Mouse (Mus musculus) forebrain, embryonic 14.5 days (tissue): ENCODE results near the gene Arhgap6. TPM values are rescaled to one million over a fixed set of nuclear protein-coding genes. Genes with fewer than 3 reads are reported as not detected.

Experiments used
- ATAC-seq: fragments of 200-750 bp; cut with Nextera tagmentation; 2 replicates; pipeline ENCODE4 v1.8.0; 2017; ENCODE audit warnings: mild to moderate bottlenecking, moderate library complexity
- DNase-seq: peaks from one replicate; pipeline ENCODE4 v3.0.0-alpha.2; 2015; ENCODE audit warnings: low spot score
- H3K27ac ChIP-seq: fragments of 300-500 bp; sonication (generic); 2 replicates; pipeline ENCODE4 v1.5.1; 2014; ENCODE audit warnings: low read depth, mild to moderate bottlenecking, control low read depth, low read length, moderate library complexity
- H3K27me3 ChIP-seq: fragments of 300-500 bp; sonication (generic); replicated peaks from 2 replicates; pipeline ENCODE4 v1.6.1; 2014; ENCODE audit warnings: low read length, control low read depth, mixed read lengths; ENCODE audit not compliant: control insufficient read depth, insufficient read depth
- H3K36me3 ChIP-seq: fragments of 300-500 bp; sonication (generic); 2 replicates; pipeline ENCODE4 v1.6.1; 2014; ENCODE audit warnings: low read length, control low read depth; ENCODE audit not compliant: control insufficient read depth, insufficient read depth
- H3K4me1 ChIP-seq: fragments of 300-500 bp; sonication (generic); 2 replicates; pipeline ENCODE4 v1.6.1; 2014; ENCODE audit warnings: antibody characterized with exemption, low read length, control low read depth; ENCODE audit not compliant: control insufficient read depth, insufficient read depth
- H3K4me2 ChIP-seq: fragments of 300-500 bp; sonication (generic); 2 replicates; pipeline ENCODE4 v1.6.1; 2014; ENCODE audit warnings: mild to moderate bottlenecking, control low read depth, low read length
- H3K4me3 ChIP-seq: fragments of 300-500 bp; sonication (generic); 2 replicates; pipeline ENCODE4 v1.5.1; 2014; ENCODE audit warnings: low read depth, low read length, control low read depth
- H3K9ac ChIP-seq: fragments of 300-500 bp; sonication (generic); 2 replicates; pipeline ENCODE4 v1.6.1; 2014; ENCODE audit warnings: mild to moderate bottlenecking, low read length, control low read depth, moderate library complexity
- H3K9me3 ChIP-seq: fragments of 300-500 bp; sonication (generic); replicated peaks from 2 replicates; pipeline ENCODE4 v1.6.1; 2016; ENCODE audit warnings: low read length, control low read depth, mixed read lengths; ENCODE audit not compliant: control insufficient read depth
- WGBS: fragments of 180-500 bp; shearing (Covaris S2); extraction: QIAGEN DNeasy Blood & Tissue Kit; methylation state at CpG from one replicate; pipeline ENCODE4 v1.1.7; 2014; 5-methylcytosine and 5-hydroxymethylcytosine counted together
- polyA plus RNA-seq: library from polyadenylated mRNA; unstranded; fragments of >200 nt; fragmentation: Nextera tagmentation; extraction: Ambion mirVana; gene quantifications from 2 replicates; pipeline ENCODE4 v1.2.1, GENCODE M21; 2014

Arhgap6 gene
- polyA plus RNA-seq, 1 experiment from 2014 or later, result 0.51 TPM

- DNase-seq (no peak), ATAC-seq (no peak)
- Histone ChIP-seq H3K4me1 (no peaks in the 10 kb centered on the region), H3K36me3 (no peaks in the 10 kb centered on the region), H3K4me3 (no peak overlapping the region), H3K27ac (no peak overlapping the region), H3K9ac (no peak overlapping the region), H3K4me2 (no peak overlapping the region), H3K9me3 (no peaks in the 10 kb centered on the region), H3K27me3 (no peaks in the 10 kb centered on the region)
- 80% methylated on average over 1 of the region's 1 CpGs for WGBS
Measured at GRCm38 (mm10) chrX:169173796-169174195, 378.9 kb downstream of the Arhgap6 start.

GRCm38 (mm10) chrX:169178634-169179033 lies 383.7 kb downstream of the Arhgap6 start:
- Histone ChIP-seq H3K4me2 (no peak overlapping the region), H3K4me3 (no peak overlapping the region), H3K9ac (no peak overlapping the region), H3K4me1 (no peaks in the 10 kb centered on the region), H3K9me3 (no peaks in the 10 kb centered on the region), H3K27me3 (no peaks in the 10 kb centered on the region), H3K27ac (no peak overlapping the region), H3K36me3 (no peaks in the 10 kb centered on the region)
- 78% methylated on average over 2 of the region's 2 CpGs for WGBS
- DNase-seq (no peak), ATAC-seq (no peak)

GRCm38 (mm10) chrX:169187100-169187499 lies 392.2 kb downstream of the Arhgap6 start, which contains the start of gene Amelx:
Gene Amelx, minus strand, starts transcription at chrX:169187200.
- Histone ChIP-seq H3K9ac (no peak within 1 kb of the TSS), H3K27ac (no peak within 1 kb of the TSS), H3K4me2 (no peak within 1 kb of the TSS)

GRCm38 (mm10) chrX:169210019-169210418 lies 415.1 kb downstream of the Arhgap6 start:
- no peak overlapping the region for H3K27ac ChIP-seq
- no peaks in the 10 kb centered on the region; the same call in 1 of the 2 replicates for H3K27me3 ChIP-seq
- WGBS, result 65% methylated on average over 3 of the region's 3 CpGs
- H3K9ac ChIP-seq, result no peak overlapping the region
- DNase-seq (no peak), ATAC-seq (no peak)
- no peaks in the 10 kb centered on the region for H3K4me1 ChIP-seq
- H3K36me3 ChIP-seq, result no peaks in the 10 kb centered on the region
- no peak overlapping the region for H3K4me2 ChIP-seq
- no peak overlapping the region for H3K4me3 ChIP-seq
- no peaks in the 10 kb centered on the region for H3K9me3 ChIP-seq

More at GRCm38 (mm10) chrX:169187100-169187499, 392.2 kb downstream of the Arhgap6 start, which contains the start of gene Amelx:
- Histone ChIP-seq H3K36me3 (no peaks in the 10 kb centered on the region), H3K27me3 (no peaks in the 10 kb centered on the region), H3K4me3 (no peak within 1 kb of the TSS), H3K9me3 (no peaks in the 10 kb centered on the region), H3K4me1 (no peaks in the 10 kb centered on the region)
- DNase-seq (no peak), ATAC-seq (no peak)
- whole genome bisulfite sequencing, result 79% methylated on average over 5 of the region's 5 CpGs

- H3K4me1 ChIP-seq, result no peaks in the 10 kb centered on the region
- no peak overlapping the region for H3K27ac ChIP-seq
- no peaks in the 10 kb centered on the region for H3K36me3 ChIP-seq
- ATAC-seq (no peak), DNase-seq (no peak)
- no peak overlapping the region for H3K4me2 ChIP-seq
- 81% methylated on average over 8 of the region's 8 CpGs for WGBS
- H3K9ac ChIP-seq, result no peak overlapping the region
- H3K4me3 ChIP-seq, result no peak overlapping the region
- H3K27me3 ChIP-seq, result no peaks in the 10 kb centered on the region
- H3K9me3 ChIP-seq, result no peaks in the 10 kb centered on the region
Measured at GRCm38 (mm10) chrX:169220064-169220463, 425.2 kb downstream of the Arhgap6 start.

GRCm38 (mm10) chrX:169222357-169223062 lies 427.6 kb downstream of the Arhgap6 start:
- Histone ChIP-seq H3K27ac (no peak overlapping the region), H3K4me3 (no peak overlapping the region), H3K27me3 (no peaks in the 10 kb centered on the region), H3K4me2 (no peak overlapping the region), H3K36me3 (no peaks in the 10 kb centered on the region), H3K9me3 (no peaks in the 10 kb centered on the region), H3K9ac (no peak overlapping the region), H3K4me1 (no peaks in the 10 kb centered on the region)
- WGBS, result 77% methylated on average over 3 of the region's 3 CpGs
- no peak for ATAC-seq
- no peak for DNase-seq

GRCm38 (mm10) chrX:169255915-169256314 lies 461.0 kb downstream of the Arhgap6 start:
- WGBS, result 78% methylated on average over 1 of the region's 1 CpGs
- H3K36me3 ChIP-seq, result no peaks in the 10 kb centered on the region
- H3K4me2 ChIP-seq, result no peak overlapping the region
- H3K4me1 ChIP-seq, result no peaks in the 10 kb centered on the region
- no peaks in the 10 kb centered on the region for H3K27me3 ChIP-seq
- H3K9ac ChIP-seq, result no peak overlapping the region
- H3K4me3 ChIP-seq, result no peak overlapping the region
- no peaks in the 10 kb centered on the region for H3K9me3 ChIP-seq
- H3K27ac ChIP-seq, result no peak overlapping the region
- DNase-seq (no peak), ATAC-seq (no peak)

- H3K4me1 ChIP-seq, result no peaks in the 10 kb centered on the region
- H3K9ac ChIP-seq, result no peak overlapping the region
- H3K27ac ChIP-seq, result no peak overlapping the region
- ATAC-seq (no peak), DNase-seq (no peak)
- no peaks in the 10 kb centered on the region for H3K36me3 ChIP-seq
- no peaks in the 10 kb centered on the region for H3K27me3 ChIP-seq
- no peak overlapping the region for H3K4me3 ChIP-seq
- no peaks in the 10 kb centered on the region for H3K9me3 ChIP-seq
- H3K4me2 ChIP-seq, result no peak overlapping the region
Measured at GRCm38 (mm10) chrX:169256741-169257140, 461.8 kb downstream of the Arhgap6 start.

- ATAC-seq (no peak), DNase-seq (no peak)
- Histone ChIP-seq H3K27ac (no peak overlapping the region), H3K4me2 (no peak overlapping the region), H3K9ac (no peak overlapping the region), H3K36me3 (no peaks in the 10 kb centered on the region), H3K27me3 (no peaks in the 10 kb centered on the region), H3K4me1 (no peaks in the 10 kb centered on the region), H3K4me3 (no peak overlapping the region), H3K9me3 (no peaks in the 10 kb centered on the region)
- WGBS, result 76% methylated on average over 3 of the region's 3 CpGs
Measured at GRCm38 (mm10) chrX:169261034-169261433, 466.1 kb downstream of the Arhgap6 start.
